Mouse (Mus musculus) liver, embryonic 16.5 days (tissue): ENCODE data around the gene Tll1. TPM values are rescaled to one million over a fixed set of nuclear protein-coding genes. Genes with fewer than 3 reads are reported as not detected.

Source experiments
- ATAC-seq: fragments of 200-750 bp; cut with Nextera tagmentation; 2 replicates; pipeline ENCODE4 v1.8.0; 2017; ENCODE audit warnings: low read depth, mild to moderate bottlenecking, moderate number of reproducible peaks, moderate library complexity
- H3K27ac ChIP-seq: fragments of 300-500 bp; sonication (generic); 2 replicates; pipeline ENCODE4 v1.5.1; 2014; ENCODE audit warnings: mild to moderate bottlenecking, low read length
- H3K27me3 ChIP-seq: fragments of 300-500 bp; sonication (generic); 2 replicates; pipeline ENCODE4 v1.6.1; 2014; ENCODE audit warnings: low read depth, low read length, mixed read lengths; ENCODE audit not compliant: control insufficient read depth, insufficient read depth
- H3K36me3 ChIP-seq: fragments of 300-500 bp; sonication (generic); 2 replicates; pipeline ENCODE4 v1.6.1; 2014; ENCODE audit warnings: mild to moderate bottlenecking; ENCODE audit not compliant: control insufficient read depth, insufficient read depth
- H3K4me1 ChIP-seq: fragments of 300-500 bp; sonication (generic); 2 replicates; pipeline ENCODE4 v1.6.1; 2014; ENCODE audit warnings: low read depth, low read length, mixed read lengths; ENCODE audit not compliant: control insufficient read depth
- H3K4me2 ChIP-seq: fragments of 300-500 bp; sonication (generic); 2 replicates; pipeline ENCODE4 v1.6.1; 2014; ENCODE audit warnings: low read depth, low read length, mixed read lengths
- H3K4me3 ChIP-seq: fragments of 300-500 bp; sonication (generic); 2 replicates; pipeline ENCODE4 v1.5.1; 2014; ENCODE audit warnings: low read depth, mild to moderate bottlenecking, low read length
- H3K9ac ChIP-seq: fragments of 300-500 bp; sonication (generic); 2 replicates; pipeline ENCODE4 v1.6.1; 2014; ENCODE audit warnings: low read depth, low read length
- H3K9me3 ChIP-seq: fragments of 300-500 bp; sonication (generic); replicated peaks from 2 replicates; pipeline ENCODE4 v1.6.1; 2016; ENCODE audit warnings: low read length; ENCODE audit not compliant: control insufficient read depth
- WGBS: fragments of 180-500 bp; shearing (Covaris S2); extraction: QIAGEN DNeasy Blood & Tissue Kit; methylation state at CpG from one replicate; pipeline ENCODE4 v1.1.7; 2014; ENCODE audit not compliant: insufficient replicate concordance; 5-methylcytosine and 5-hydroxymethylcytosine counted together
- polyA plus RNA-seq: library from polyadenylated mRNA; unstranded; fragments of >200 nt; fragmentation: Nextera tagmentation; extraction: Ambion mirVana; gene quantifications from 2 replicates; pipeline ENCODE4 v1.2.1, GENCODE M21; 2015

Gene Tll1
- polyA plus RNA-seq = 0.05 TPM in 1 of 2 replicates, not detected in the other

- H3K27ac ChIP-seq = no peak within 1 kb of the TSS
- H3K4me3 ChIP-seq = peak within 1 kb of the TSS; percentile 49
- no peak within 1 kb of the TSS for H3K9ac ChIP-seq
- H3K9me3 ChIP-seq = no peaks in the 10 kb centered on the region
- no peak for ATAC-seq
- peaks cover 37% of the 10 kb centered on the region for H3K27me3 ChIP-seq
- peak within 1 kb of the TSS; percentile 64 for H3K4me2 ChIP-seq
- H3K36me3 ChIP-seq = no peaks in the 10 kb centered on the region
- under 1% methylated on average over 18 of the region's 18 CpGs for WGBS
- no peaks in the 10 kb centered on the region for H3K4me1 ChIP-seq
Observed at GRCm38 (mm10) chr8:64206024-64206385, at the start of gene Tll1. Gene Tll1 (minus strand): TSS chr8:64206271.

- no peak for ATAC-seq
- Histone ChIP-seq H3K9me3 (no peaks in the 10 kb centered on the region), H3K9ac (no peak overlapping the region), H3K4me3 (no peak overlapping the region), H3K4me1 (no peaks in the 10 kb centered on the region), H3K4me2 (no peak overlapping the region), H3K27ac (no peak overlapping the region), H3K36me3 (no peaks in the 10 kb centered on the region), H3K27me3 (no peaks in the 10 kb centered on the region)
- 56% methylated on average over 2 of the region's 2 CpGs for WGBS
Observed at GRCm38 (mm10) chr8:64238645-64239044, 32.6 kb upstream of the Tll1 start.

GRCm38 (mm10) chr8:64221600-64221999, 15.5 kb upstream of the Tll1 start:
- Histone ChIP-seq H3K27ac (no peak overlapping the region), H3K9me3 (no peaks in the 10 kb centered on the region), H3K36me3 (no peaks in the 10 kb centered on the region), H3K4me2 (no peak overlapping the region), H3K4me1 (no peaks in the 10 kb centered on the region), H3K4me3 (no peak overlapping the region), H3K9ac (no peak overlapping the region), H3K27me3 (no peaks in the 10 kb centered on the region)
- ATAC-seq = no peak
- WGBS = 71% methylated on average over 3 of the region's 3 CpGs

- Histone ChIP-seq H3K9ac (no peak overlapping the region), H3K4me3 (no peak overlapping the region), H3K4me2 (no peak overlapping the region), H3K27ac (no peak overlapping the region), H3K4me1 (no peaks in the 10 kb centered on the region), H3K9me3 (no peaks in the 10 kb centered on the region), H3K27me3 (no peaks in the 10 kb centered on the region), H3K36me3 (no peaks in the 10 kb centered on the region)
- WGBS = 51% methylated on average over 2 of the region's 2 CpGs
- no peak for ATAC-seq
Observed at GRCm38 (mm10) chr8:64217644-64218043, 11.6 kb upstream of the Tll1 start.

- no peak for ATAC-seq
- Histone ChIP-seq H3K27ac (no peak overlapping the region), H3K4me2 (no peak overlapping the region), H3K9me3 (no peaks in the 10 kb centered on the region), H3K4me1 (no peaks in the 10 kb centered on the region), H3K9ac (no peak overlapping the region), H3K27me3 (no peaks in the 10 kb centered on the region), H3K36me3 (no peaks in the 10 kb centered on the region), H3K4me3 (no peak overlapping the region)
- 29% methylated on average over 1 of the region's 1 CpGs for WGBS
Observed at GRCm38 (mm10) chr8:64216252-64216651, 10.2 kb upstream of the Tll1 start.

GRCm38 (mm10) chr8:64215374-64215773, 9.3 kb upstream of the Tll1 start:
- H3K27ac ChIP-seq = no peak overlapping the region
- WGBS = 36% methylated on average over 6 of the region's 6 CpGs
- no peak overlapping the region for H3K4me2 ChIP-seq
- no peaks in the 10 kb centered on the region for H3K36me3 ChIP-seq
- H3K9me3 ChIP-seq = no peaks in the 10 kb centered on the region
- ATAC-seq = no peak
- no peaks in the 10 kb centered on the region for H3K27me3 ChIP-seq
- no peaks in the 10 kb centered on the region for H3K4me1 ChIP-seq
- no peak overlapping the region for H3K4me3 ChIP-seq
- no peak overlapping the region for H3K9ac ChIP-seq

- no peak overlapping the region for H3K4me3 ChIP-seq
- WGBS = 52% methylated on average over 1 of the region's 1 CpGs
- no peak for ATAC-seq
- no peaks in the 10 kb centered on the region for H3K27me3 ChIP-seq
- H3K9ac ChIP-seq = no peak overlapping the region
- H3K27ac ChIP-seq = no peak overlapping the region
- H3K4me1 ChIP-seq = no peaks in the 10 kb centered on the region
- no peak overlapping the region for H3K4me2 ChIP-seq
- H3K36me3 ChIP-seq = no peaks in the 10 kb centered on the region
- H3K9me3 ChIP-seq = no peaks in the 10 kb centered on the region
Observed at GRCm38 (mm10) chr8:64214906-64215305, 8.8 kb upstream of the Tll1 start.

GRCm38 (mm10) chr8:64206411-64206861, 365 bp upstream of the Tll1 start:
- Histone ChIP-seq H3K9me3 (no peaks in the 10 kb centered on the region), H3K4me2 (peak overlapping the region; percentile 64), H3K36me3 (no peaks in the 10 kb centered on the region), H3K27me3 (peaks cover 37% of the 10 kb centered on the region), H3K27ac (no peak overlapping the region), H3K4me1 (no peaks in the 10 kb centered on the region), H3K4me3 (peak overlapping the region; percentile 49), H3K9ac (no peak overlapping the region)
- no peak for ATAC-seq
- under 1% methylated on average over 12 of the region's 12 CpGs for WGBS

GRCm38 (mm10) chr8:64205321-64206023, 599 bp downstream of the Tll1 start:
- WGBS = under 1% methylated on average over 53 of the region's 61 CpGs
- no peaks in the 10 kb centered on the region for H3K4me1 ChIP-seq
- no peak overlapping the region for H3K9ac ChIP-seq
- peak overlapping the region; percentile 49 for H3K4me3 ChIP-seq
- no peak overlapping the region for H3K27ac ChIP-seq
- H3K27me3 ChIP-seq = peaks cover 37% of the 10 kb centered on the region
- peak overlapping the region; percentile 64 for H3K4me2 ChIP-seq
- ATAC-seq = 0 out of 2 replicates have a peak, but pooled peaks have one; percentile 11
- no peaks in the 10 kb centered on the region for H3K9me3 ChIP-seq
- no peaks in the 10 kb centered on the region for H3K36me3 ChIP-seq
